Mouse (Mus musculus): Measurements from ENCODE around the gene Myrfl.

The Myrfl gene

DNA sequence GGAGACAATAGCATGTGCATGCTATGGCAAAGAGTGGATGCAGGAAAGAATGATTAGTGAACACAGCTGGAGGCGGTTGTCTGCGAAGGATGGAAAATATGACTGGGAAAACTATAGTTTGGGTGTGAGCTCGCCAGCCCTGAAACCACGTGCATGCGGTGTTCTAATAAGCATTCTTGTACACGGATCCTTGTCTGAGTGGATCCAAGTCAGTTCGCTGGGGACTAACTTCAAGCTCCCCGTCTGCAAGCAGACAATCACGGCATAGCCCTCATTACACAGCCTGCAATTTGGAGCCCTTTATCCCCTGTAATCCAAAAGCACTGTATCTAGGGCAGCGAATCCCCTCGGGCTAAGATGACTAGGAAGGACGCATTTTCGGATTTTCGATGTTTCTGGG lies 136.2 kb downstream of the Myrfl start:
- no peak for DNase-seq (ENCODE audit: low read depth, low spot score)

- no peak for DNase-seq (ENCODE audit: low read depth, low spot score)
Measured at GRCm38 (mm10) chr10:116759816-116760215, 136.9 kb downstream of the Myrfl start.

GRCm38 (mm10) chr10:116755881-116756581 lies 140.7 kb downstream of the Myrfl start:
- DNase-seq (ENCODE audit: low read depth, low spot score) = no peak

GRCm38 (mm10) chr10:116754940-116755339 lies 141.8 kb downstream of the Myrfl start:
- no peak for DNase-seq (ENCODE audit: low read depth, low spot score)

GRCm38 (mm10) chr10:116750895-116751294 lies 145.8 kb downstream of the Myrfl start:
- DNase-seq (ENCODE audit: low read depth, low spot score) = peak; percentile 21

DNA sequence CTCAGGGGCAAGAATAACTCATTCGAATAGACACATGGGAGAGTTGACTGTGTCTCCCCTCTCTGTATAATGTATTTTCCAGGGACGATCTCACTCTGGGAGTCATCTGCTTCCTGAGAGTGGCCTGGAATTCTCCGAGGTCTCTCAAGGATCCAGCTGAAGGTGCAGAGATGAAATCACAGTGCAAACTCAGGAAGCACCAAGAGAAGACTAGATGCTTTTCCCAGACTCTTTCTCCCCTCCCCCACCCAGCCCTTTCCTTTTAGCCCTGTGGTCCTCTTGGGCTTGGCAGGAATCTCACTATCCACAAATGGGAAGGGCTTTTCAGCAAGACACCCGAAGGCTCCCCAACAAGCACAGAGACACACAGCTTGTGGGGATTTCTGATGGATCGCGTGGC lies 146.7 kb downstream of the Myrfl start:
- DNase-seq (ENCODE audit: low read depth, low spot score) = no peak

GRCm38 (mm10) chr10:116748681-116749080 lies 148.0 kb downstream of the Myrfl start:
- no peak for DNase-seq (ENCODE audit: low read depth, low spot score)

GRCm38 (mm10) chr10:116746281-116747011 lies 150.3 kb downstream of the Myrfl start:
- no peak for DNase-seq (ENCODE audit: low read depth, low spot score)

DNA sequence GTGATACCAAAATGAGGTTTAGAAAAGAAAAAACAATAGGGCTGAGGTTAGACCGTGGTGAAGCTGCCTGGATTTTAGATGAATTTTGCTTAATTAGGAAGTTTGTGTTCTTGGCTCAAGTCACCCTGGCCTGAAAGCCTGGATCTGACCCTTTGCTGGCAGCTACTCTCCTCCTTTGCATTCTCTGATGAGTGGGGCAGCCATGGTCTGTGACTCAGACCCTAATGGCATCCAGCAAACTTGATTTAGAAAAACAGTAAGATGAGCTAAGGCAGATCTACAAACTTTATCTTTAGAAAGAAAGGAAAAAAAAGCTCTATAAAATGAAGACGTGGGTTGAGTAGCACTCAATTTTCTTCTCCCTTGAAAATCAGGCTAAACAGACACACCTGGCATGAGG lies 154.0 kb downstream of the Myrfl start:
- DNase-seq (ENCODE audit: low read depth, low spot score) = no peak

- DNase-seq (ENCODE audit: low read depth, low spot score) = no peak
Measured at GRCm38 (mm10) chr10:116742189-116742588, 154.5 kb downstream of the Myrfl start.

- no peak for DNase-seq (ENCODE audit: low read depth, low spot score)
Measured at GRCm38 (mm10) chr10:116741343-116741742, 155.4 kb downstream of the Myrfl start.

- DNase-seq (ENCODE audit: low read depth, low spot score) = no peak
Measured at GRCm38 (mm10) chr10:116740073-116740472, 156.6 kb downstream of the Myrfl start.

GRCm38 (mm10) chr10:116738533-116738932 lies 158.2 kb downstream of the Myrfl start:
- DNase-seq (ENCODE audit: low read depth, low spot score) = no peak

DNA sequence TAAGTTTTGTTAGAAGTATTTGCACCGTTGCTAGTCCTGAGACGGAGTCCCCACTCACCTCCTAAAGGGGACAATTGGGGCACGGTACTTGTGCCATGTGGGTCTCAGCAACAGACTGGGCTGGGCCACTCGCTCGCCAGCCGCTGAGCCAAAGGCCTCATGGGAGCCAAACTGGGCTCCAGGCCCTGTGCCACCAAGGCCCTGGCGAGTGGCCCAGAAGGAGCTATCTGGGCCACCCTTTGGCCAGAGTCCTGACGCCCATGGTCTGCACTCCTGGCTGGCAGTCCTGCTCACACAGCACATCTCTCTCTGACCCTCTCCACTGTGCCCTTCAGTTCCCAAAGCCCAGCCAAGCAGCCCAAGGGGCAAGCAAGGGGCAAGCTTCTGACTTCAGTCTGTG lies 161.1 kb downstream of the Myrfl start:
- DNase-seq (ENCODE audit: low read depth, low spot score) = no peak

- DNase-seq (ENCODE audit: low read depth, low spot score) = no peak
Measured at GRCm38 (mm10) chr10:116733651-116734050, 163.1 kb downstream of the Myrfl start.

- no peak for DNase-seq (ENCODE audit: low read depth, low spot score)
Measured at GRCm38 (mm10) chr10:116730033-116730652, 166.6 kb downstream of the Myrfl start.

GRCm38 (mm10) chr10:116728860-116729259 lies 167.9 kb downstream of the Myrfl start:
- no peak for DNase-seq (ENCODE audit: low read depth, low spot score)

DNA sequence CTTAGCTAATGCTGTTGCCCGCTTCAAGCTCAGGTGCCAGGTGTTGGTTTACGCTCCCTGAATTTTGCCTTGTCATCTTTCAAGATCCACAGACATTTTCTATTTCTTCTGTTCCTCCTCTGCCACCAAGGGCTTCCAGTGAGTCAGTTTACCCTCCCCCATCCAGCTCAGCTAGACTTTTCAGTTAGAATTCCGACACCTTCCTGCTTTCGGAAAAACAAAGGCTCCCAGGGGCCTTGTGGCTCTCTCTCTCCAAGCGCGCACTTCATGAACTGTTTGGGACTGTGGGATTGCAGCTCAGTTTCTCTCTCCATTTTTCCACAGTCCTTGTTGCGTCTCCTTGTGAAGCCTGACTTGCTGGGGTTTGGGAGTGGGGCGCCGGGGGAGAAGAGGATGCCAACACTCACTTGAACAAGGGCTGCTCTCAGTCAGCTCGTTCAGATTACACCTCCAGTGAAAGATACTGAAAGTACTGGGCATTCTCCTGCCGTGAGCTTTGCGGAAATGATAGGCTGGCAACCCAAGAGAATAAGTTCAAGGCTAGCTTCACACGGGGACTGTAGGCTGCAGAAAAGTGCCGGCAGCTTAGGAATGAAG lies 168.9 kb downstream of the Myrfl start:
- peak; percentile 36 for DNase-seq (ENCODE audit: low read depth, low spot score)
